Mouse (Mus musculus) midbrain, embryonic 16.5 days (tissue): ENCODE measurements around the gene Esrrb. TPM values are rescaled to one million over a fixed set of nuclear protein-coding genes. Genes with fewer than 3 reads are reported as not detected.

Experiments
- ATAC-seq: fragments of 200-750 bp; cut with Nextera tagmentation; 2 replicates; pipeline ENCODE4 v1.8.0; 2017; ENCODE audit warnings: moderate TSS enrichment
- H3K27ac ChIP-seq: fragments of 300-500 bp; sonication (generic); 2 replicates; pipeline ENCODE4 v1.5.1; 2014; ENCODE audit warnings: mild to moderate bottlenecking, low read length, mixed read lengths
- H3K27me3 ChIP-seq: fragments of 300-500 bp; sonication (generic); 2 replicates; pipeline ENCODE4 v1.6.1; 2014; ENCODE audit warnings: low read depth, low read length, mixed read lengths; ENCODE audit not compliant: control insufficient read depth, insufficient read depth
- H3K36me3 ChIP-seq: fragments of 300-500 bp; sonication (generic); 2 replicates; pipeline ENCODE4 v1.6.1; 2014; ENCODE audit warnings: mild to moderate bottlenecking, low read length, moderate library complexity, mixed read lengths; ENCODE audit not compliant: control insufficient read depth, insufficient read depth
- H3K4me1 ChIP-seq: fragments of 300-500 bp; sonication (generic); 2 replicates; pipeline ENCODE4 v1.6.1; 2014; ENCODE audit warnings: mild to moderate bottlenecking, low read length, mixed read lengths; ENCODE audit not compliant: control insufficient read depth, insufficient read depth
- H3K4me2 ChIP-seq: fragments of 300-500 bp; sonication (generic); 2 replicates; pipeline ENCODE4 v1.6.1; 2014; ENCODE audit warnings: mild to moderate bottlenecking, low read length, mixed read lengths
- H3K4me3 ChIP-seq: fragments of 300-500 bp; sonication (generic); 2 replicates; pipeline ENCODE4 v1.5.1; 2014; ENCODE audit warnings: low read depth, mild to moderate bottlenecking, low read length, moderate library complexity, mixed read lengths
- H3K9ac ChIP-seq: fragments of 300-500 bp; sonication (generic); 2 replicates; pipeline ENCODE4 v1.6.1; 2014; ENCODE audit warnings: low read depth, low read length, mixed read lengths
- H3K9me3 ChIP-seq: fragments of 300-500 bp; sonication (generic); replicated peaks from 2 replicates; pipeline ENCODE4 v1.6.1; 2014; ENCODE audit warnings: mild to moderate bottlenecking, low read length, mixed read lengths; ENCODE audit not compliant: control insufficient read depth, poor library complexity, severe bottlenecking
- WGBS: fragments of 180-500 bp; shearing (Covaris S2); extraction: QIAGEN DNeasy Blood & Tissue Kit; methylation state at CpG from one replicate; pipeline ENCODE4 v1.1.7; 2014; 5-methylcytosine and 5-hydroxymethylcytosine counted together
- polyA plus RNA-seq: library from polyadenylated mRNA; unstranded; fragments of >200 nt; fragmentation: Nextera tagmentation; extraction: Ambion mirVana; gene quantifications from 2 replicates; pipeline ENCODE4 v1.2.1, GENCODE M21; 2015

Gene Esrrb
- polyA plus RNA-seq, 1 experiment from 2014 or later = 4.7 TPM

- Histone ChIP-seq H3K36me3 (no peaks in the 10 kb centered on the region), H3K27ac (no peak overlapping the region), H3K4me3 (peak overlapping the region; percentile 23), H3K4me1 (peaks cover 9% of the 10 kb centered on the region; the same call in 1 of the 2 replicates), H3K4me2 (peak overlapping the region; percentile 54), H3K9me3 (no peaks in the 10 kb centered on the region), H3K27me3 (no peaks in the 10 kb centered on the region; the same call in 1 of the 2 replicates), H3K9ac (peak overlapping the region; percentile 52; the same call in 1 of the 2 replicates)
- peak; percentile 89 for ATAC-seq
- WGBS = 0% methylated on average over 9 of the region's 13 CpGs
Measured at GRCm38 (mm10) chr12:86433371-86433821, 72.5 kb downstream of the Esrrb start.

GRCm38 (mm10) chr12:86435651-86436050, 74.7 kb downstream of the Esrrb start:
- WGBS = 90% methylated on average over 13 of the region's 13 CpGs
- Histone ChIP-seq H3K4me3 (no peak overlapping the region), H3K4me2 (no peak overlapping the region)

DNA sequence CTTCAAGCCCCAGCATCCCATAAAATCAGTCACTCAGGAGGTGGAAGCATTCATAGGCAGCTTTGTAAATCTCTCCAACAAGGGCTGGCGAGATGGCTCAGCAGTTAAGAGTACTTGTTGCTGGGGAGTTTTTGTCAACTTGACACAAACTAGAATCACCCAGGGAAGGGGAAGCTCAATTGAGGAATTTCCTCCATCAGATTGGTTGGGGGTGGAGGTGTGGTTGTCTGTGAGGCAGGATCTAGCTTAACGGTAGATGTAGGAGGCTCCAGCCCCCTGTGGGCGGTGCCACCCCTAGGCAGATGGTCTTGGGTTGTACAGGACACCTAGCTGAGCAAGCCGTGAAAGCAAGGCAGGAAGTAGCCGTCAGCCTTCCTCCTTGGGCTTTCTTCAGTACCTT, 89.9 kb downstream of the Esrrb start:
- 92% methylated on average over 5 of the region's 5 CpGs for WGBS
- Histone ChIP-seq H3K9me3 (no peaks in the 10 kb centered on the region), H3K4me3 (no peak overlapping the region), H3K27me3 (no peaks in the 10 kb centered on the region), H3K4me1 (no peaks in the 10 kb centered on the region), H3K36me3 (no peaks in the 10 kb centered on the region), H3K4me2 (no peak overlapping the region), H3K27ac (no peak overlapping the region), H3K9ac (no peak overlapping the region)
- no peak for ATAC-seq

More at GRCm38 (mm10) chr12:86435651-86436050, 74.7 kb downstream of the Esrrb start:
- no peak for ATAC-seq
- no peaks in the 10 kb centered on the region for H3K36me3 ChIP-seq
- no peak overlapping the region for H3K9ac ChIP-seq
- peaks cover 9% of the 10 kb centered on the region; the same call in 1 of the 2 replicates for H3K4me1 ChIP-seq
- H3K9me3 ChIP-seq = no peaks in the 10 kb centered on the region
- no peaks in the 10 kb centered on the region; the same call in 1 of the 2 replicates for H3K27me3 ChIP-seq
- no peak overlapping the region for H3K27ac ChIP-seq

DNA sequence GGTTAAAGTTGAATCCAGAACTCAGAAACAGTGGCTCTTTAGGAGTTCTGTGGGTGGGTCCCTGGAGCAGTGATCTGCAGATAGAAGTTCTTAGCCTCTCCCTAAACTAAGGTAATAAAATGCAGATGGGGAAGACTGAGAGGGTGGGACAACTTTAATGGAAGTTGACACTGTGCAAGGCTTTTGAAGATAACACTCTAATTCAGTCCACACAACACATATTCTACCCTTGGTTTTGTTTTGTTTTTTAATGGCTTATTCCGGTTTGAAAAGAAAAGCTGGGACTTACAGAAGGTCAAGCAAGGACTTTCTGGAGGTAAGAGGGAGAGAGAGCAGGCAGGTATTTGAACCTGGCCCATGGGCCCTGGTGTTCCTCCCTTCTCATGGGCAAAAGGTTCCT, 94.1 kb downstream of the Esrrb start:
- H3K4me1 ChIP-seq = no peaks in the 10 kb centered on the region
- H3K36me3 ChIP-seq = no peaks in the 10 kb centered on the region
- WGBS = 82% methylated on average over 1 of the region's 1 CpGs
- H3K4me3 ChIP-seq = no peak overlapping the region
- H3K27ac ChIP-seq = no peak overlapping the region
- H3K4me2 ChIP-seq = no peak overlapping the region
- H3K9me3 ChIP-seq = no peaks in the 10 kb centered on the region
- no peak overlapping the region for H3K9ac ChIP-seq
- no peaks in the 10 kb centered on the region for H3K27me3 ChIP-seq
- ATAC-seq = no peak

DNA sequence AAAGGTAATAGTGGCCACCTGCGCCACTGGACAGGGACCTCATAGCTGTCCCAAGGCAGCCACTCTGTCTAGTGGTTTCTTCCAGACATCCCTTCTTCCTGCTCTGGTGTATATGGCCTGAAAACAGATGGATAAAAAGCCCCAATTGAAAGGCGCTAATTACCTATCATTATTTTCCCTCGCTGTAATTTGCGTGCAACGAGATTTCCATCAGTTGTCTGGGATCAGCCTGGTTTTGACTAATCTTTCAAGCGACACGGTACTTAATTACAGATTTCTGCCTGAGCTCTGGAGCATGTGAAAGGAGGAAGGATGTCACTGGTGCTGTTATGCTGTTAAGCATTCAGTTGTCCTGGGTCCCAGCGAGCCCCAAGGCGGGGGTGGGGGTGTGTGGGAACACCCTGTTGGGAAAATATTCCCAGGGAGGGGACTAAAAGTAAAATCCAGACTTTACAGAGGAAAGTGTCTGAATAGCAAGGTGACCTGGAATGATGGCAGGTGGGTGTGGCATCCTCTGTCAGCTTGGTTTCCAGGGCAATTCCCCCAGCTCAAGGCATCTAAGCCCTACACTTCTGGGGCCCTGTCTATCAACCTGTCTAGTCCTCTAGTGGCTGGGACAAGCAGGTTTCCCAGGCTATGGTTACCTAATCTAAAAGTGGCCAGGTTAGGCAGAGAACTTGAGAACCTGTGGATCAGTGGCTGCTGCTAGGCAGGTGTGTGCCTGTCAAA, 102.0 kb downstream of the Esrrb start:
- Histone ChIP-seq H3K4me1 (no peaks in the 10 kb centered on the region), H3K4me3 (no peak overlapping the region), H3K4me2 (no peak overlapping the region), H3K9me3 (no peaks in the 10 kb centered on the region), H3K27me3 (no peaks in the 10 kb centered on the region), H3K9ac (no peak overlapping the region), H3K36me3 (no peaks in the 10 kb centered on the region), H3K27ac (no peak overlapping the region)
- ATAC-seq = no peak
- 54% methylated on average over 9 of the region's 9 CpGs for WGBS

GRCm38 (mm10) chr12:86464385-86464784, 103.5 kb downstream of the Esrrb start:
- Histone ChIP-seq H3K4me1 (no peaks in the 10 kb centered on the region), H3K27ac (no peak overlapping the region), H3K27me3 (no peaks in the 10 kb centered on the region), H3K9me3 (no peaks in the 10 kb centered on the region), H3K4me3 (no peak overlapping the region), H3K9ac (no peak overlapping the region), H3K36me3 (no peaks in the 10 kb centered on the region), H3K4me2 (no peak overlapping the region)
- no peak for ATAC-seq
- WGBS = 89% methylated on average over 1 of the region's 1 CpGs

DNA sequence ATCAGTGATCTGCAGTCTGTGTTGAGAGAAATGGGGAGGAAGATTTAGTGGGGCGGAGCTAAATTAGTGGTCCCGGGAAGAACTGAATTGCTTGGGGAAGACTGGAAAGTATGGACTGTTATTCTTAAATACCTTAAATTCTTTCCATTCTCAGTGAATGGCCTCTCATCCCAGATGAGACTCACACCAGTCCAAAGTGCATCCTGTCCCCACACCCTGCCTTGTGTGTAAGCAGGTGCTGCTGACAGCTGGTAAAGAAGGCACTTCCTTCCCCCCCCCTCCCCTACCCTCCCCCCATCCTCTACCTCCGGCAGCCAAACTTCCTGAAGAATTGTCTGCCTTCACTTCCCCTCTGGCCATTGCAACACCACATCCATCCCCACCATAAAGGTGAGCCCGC, 105.3 kb downstream of the Esrrb start:
- Histone ChIP-seq H3K36me3 (no peaks in the 10 kb centered on the region), H3K4me3 (no peak overlapping the region), H3K27me3 (no peaks in the 10 kb centered on the region), H3K9me3 (no peaks in the 10 kb centered on the region), H3K4me2 (no peak overlapping the region), H3K27ac (no peak overlapping the region), H3K9ac (no peak overlapping the region), H3K4me1 (no peaks in the 10 kb centered on the region)
- WGBS = 73% methylated on average over 4 of the region's 4 CpGs
- no peak for ATAC-seq

- WGBS = 57% methylated on average over 23 of the region's 23 CpGs
- Histone ChIP-seq H3K27me3 (no peaks in the 10 kb centered on the region), H3K4me1 (no peaks in the 10 kb centered on the region), H3K9ac (no peak overlapping the region), H3K27ac (no peak overlapping the region), H3K4me3 (no peak overlapping the region), H3K9me3 (no peaks in the 10 kb centered on the region), H3K4me2 (no peak overlapping the region), H3K36me3 (no peaks in the 10 kb centered on the region)
- no peak for ATAC-seq
Measured at GRCm38 (mm10) chr12:86469919-86470318, 109.0 kb downstream of the Esrrb start.

GRCm38 (mm10) chr12:86470912-86471311, 110.0 kb downstream of the Esrrb start:
- no peaks in the 10 kb centered on the region for H3K9me3 ChIP-seq
- no peaks in the 10 kb centered on the region for H3K36me3 ChIP-seq
- H3K9ac ChIP-seq = no peak overlapping the region
- no peak overlapping the region for H3K4me3 ChIP-seq
- no peaks in the 10 kb centered on the region for H3K27me3 ChIP-seq
- 60% methylated on average over 6 of the region's 6 CpGs for WGBS
- H3K4me1 ChIP-seq = no peaks in the 10 kb centered on the region
- no peak for ATAC-seq
- no peak overlapping the region for H3K27ac ChIP-seq
- H3K4me2 ChIP-seq = no peak overlapping the region
